In genomic region chr5:122088917-122089316, GRCm38 (mm10) we compare ENCODE assay signal across 7 mouse cellular contexts. TPM values are rescaled to one million over a fixed set of nuclear protein-coding genes. Genes with fewer than 3 reads are reported as not detected.
DNase-seq lines count a peak whose midpoint lies in the region; ATAC-seq and TF ChIP-seq lines count a peak whose summit lies in the region.

No protein-coding gene starts in this region.

- H3K36me3 ChIP-seq in intestine, postnatal 0 days (ENCODE audit: control insufficient read depth, insufficient read depth) = no peaks in the 10 kb centered on the region
- no peaks in the 10 kb centered on the region for H3K36me3 ChIP-seq in midbrain, embryonic 14.5 days (ENCODE audit: control insufficient read depth, insufficient read depth, low read length)

- peak; percentile 94 for DNase-seq in adrenal gland, postnatal 10 days
- DNase-seq in embryo, embryonic 10.5 days (ENCODE audit: low spot score) = peak; percentile 94
- peak; percentile 74 for DNase-seq in gastrocnemius, postnatal 25 days
- DNase-seq in left cerebral cortex, postnatal 25 days (ENCODE audit: low spot score in 2 of 2) = peak; percentile 86 to 91
- DNase-seq in midbrain, embryonic 14.5 days = peak; percentile 93
- peak; percentile 52 for DNase-seq in spleen, adult 12 weeks (ENCODE audit: low spot score)

- ATAC-seq in intestine, postnatal 0 days = peak; percentile 47
- peak; percentile 53 for ATAC-seq in midbrain, embryonic 14.5 days (ENCODE audit: low FRiP score, low TSS enrichment)

- H3K9me3 ChIP-seq in intestine, postnatal 0 days (ENCODE audit: control insufficient read depth) = no peaks in the 10 kb centered on the region
- peaks cover 2% of the 10 kb centered on the region; the same call in 1 of the 2 replicates for H3K9me3 ChIP-seq in midbrain, embryonic 14.5 days (ENCODE audit: control insufficient read depth, low read length)

- WGBS in intestine, postnatal 0 days = under 1% methylated on average over 5 of the region's 5 CpGs
- WGBS in midbrain, embryonic 14.5 days = 4% methylated on average over 5 of the region's 5 CpGs

- TF ChIP-seq CTCF in intestine, postnatal 0 days (IDR thresholded peaks at IDR 0.05; ENCODE audit: low read depth) = peak; percentile 99

- H3K4me2 ChIP-seq in intestine, postnatal 0 days (replicated peaks; ENCODE audit: low read depth) = no peak overlapping the region
- no peak overlapping the region for H3K4me2 ChIP-seq in midbrain, embryonic 14.5 days (ENCODE audit: low read length)

- no peak overlapping the region for H3K4me3 ChIP-seq in intestine, postnatal 0 days (ENCODE audit: low read depth, low read length)
- H3K4me3 ChIP-seq in midbrain, embryonic 14.5 days (replicated peaks; ENCODE audit: low read depth, low read length) = no peak overlapping the region

- intact Hi-C loops in left cerebral cortex, postnatal 25 days (cut with DNase I) = loop anchor here (1.0 to 5.0 kb wide), 3 partner anchors 38 to 217 kb away; partner anchors contain the start of gene Cux2

- no peak overlapping the region for H3K9ac ChIP-seq in intestine, postnatal 0 days (ENCODE audit: low read depth, low read length)
- H3K9ac ChIP-seq in midbrain, embryonic 14.5 days (replicated peaks; ENCODE audit: low read length) = no peak overlapping the region

- no peaks in the 10 kb centered on the region for H3K4me1 ChIP-seq in intestine, postnatal 0 days (replicated peaks; ENCODE audit: control insufficient read depth, insufficient read depth, low read length)
- no peaks in the 10 kb centered on the region for H3K4me1 ChIP-seq in midbrain, embryonic 14.5 days (ENCODE audit: control insufficient read depth, insufficient read depth, low read length)

- H3K27ac ChIP-seq in intestine, postnatal 0 days (ENCODE audit: low read depth, low read length) = no peak overlapping the region
- H3K27ac ChIP-seq in midbrain, embryonic 14.5 days (replicated peaks; ENCODE audit: low read depth, low read length) = no peak overlapping the region

- H3K27me3 ChIP-seq in intestine, postnatal 0 days (replicated peaks; ENCODE audit: control insufficient read depth, insufficient read depth, low read length) = no peaks in the 10 kb centered on the region
- H3K27me3 ChIP-seq in midbrain, embryonic 14.5 days (ENCODE audit: control insufficient read depth, insufficient read depth, low read length) = no peaks in the 10 kb centered on the region

RNA-seq across cellular contexts. Expression of gene Myl2, which starts 11.8 kb away (rescaled TPM):
- total RNA-seq in adrenal gland, postnatal 10 days (2021) = 100 to 1,000 TPM in 1 of 2 experiments, 10 to 100 TPM in 1; 25.5 to 182 TPM
- 1,000 to 10,000 TPM in 1 of 2 experiments, 100 to 1,000 TPM in 1; 354 to 1,320 TPM for total RNA-seq in gastrocnemius, postnatal 25 days (2021)
- not detected in 2 replicates for polyA plus RNA-seq in intestine, postnatal 0 days (2015; fragmentation: Nextera tagmentation; extraction: Ambion mirVana)
- not detected for total RNA-seq in left cerebral cortex, postnatal 25 days (2021)
- 1.9 and 3.0 TPM in 2 replicates for polyA plus RNA-seq in midbrain, embryonic 14.5 days (2014; fragmentation: Nextera tagmentation; extraction: Ambion mirVana)

RNA-seq across cellular contexts. Expression of gene Cux2, which starts 39.0 kb away (rescaled TPM):
- 10 to 100 TPM; 23.5 to 25.1 TPM for total RNA-seq in adrenal gland, postnatal 10 days (2021)
- total RNA-seq in gastrocnemius, postnatal 25 days (2021) = 1 to 10 TPM; 1.8 to 6.9 TPM
- polyA plus RNA-seq in intestine, postnatal 0 days (2015; fragmentation: Nextera tagmentation; extraction: Ambion mirVana) = 1.5 and 1.9 TPM in 2 replicates
- total RNA-seq in left cerebral cortex, postnatal 25 days (2021) = 100 to 1,000 TPM; 196 to 205 TPM
- polyA plus RNA-seq in midbrain, embryonic 14.5 days (2014; fragmentation: Nextera tagmentation; extraction: Ambion mirVana) = 25.5 and 28.8 TPM in 2 replicates

RNA-seq across cellular contexts. Expression of gene Ccdc63, which starts 51.7 kb away (rescaled TPM):
- not detected for total RNA-seq in adrenal gland, postnatal 10 days (2021)
- total RNA-seq in gastrocnemius, postnatal 25 days (2021) = not detected
- not detected in 2 replicates for polyA plus RNA-seq in intestine, postnatal 0 days (2015; fragmentation: Nextera tagmentation; extraction: Ambion mirVana)
- total RNA-seq in left cerebral cortex, postnatal 25 days (2021) = under 1 TPM; 0.48 to 0.82 TPM
- polyA plus RNA-seq in midbrain, embryonic 14.5 days (2014; fragmentation: Nextera tagmentation; extraction: Ambion mirVana) = not detected in 2 replicates

Comparison
In these comparisons a context has a peak if more than half of its experiments do, and no peak if none do; other contexts are left out.
1. RNA of gene Myl2, which starts 11.8 kb away (total RNA-seq): 354 to 1,320 TPM in gastrocnemius, postnatal 25 days and 25.5 to 182 TPM in adrenal gland, postnatal 10 days; not detected in left cerebral cortex, postnatal 25 days; every median in the first group is over 10 times any median in the second.
2. RNA of gene Cux2, which starts 39.0 kb away (total RNA-seq): 196 to 205 TPM in left cerebral cortex, postnatal 25 days; 23.5 to 25.1 TPM in adrenal gland, postnatal 10 days and 1.8 to 6.9 TPM in gastrocnemius, postnatal 25 days; every median in the first group is over 4 times any median in the second.
3. Peak in every context shown above with its lines, with median percentiles within 50 percentile points of each other: DNase-seq.